Mouse (Mus musculus): ENCODE data around the gene Ccnl2.
A peak's percentile ranks its signal among the peaks of the same experiment; 100 is the strongest.

Gene Ccnl2

DNA sequence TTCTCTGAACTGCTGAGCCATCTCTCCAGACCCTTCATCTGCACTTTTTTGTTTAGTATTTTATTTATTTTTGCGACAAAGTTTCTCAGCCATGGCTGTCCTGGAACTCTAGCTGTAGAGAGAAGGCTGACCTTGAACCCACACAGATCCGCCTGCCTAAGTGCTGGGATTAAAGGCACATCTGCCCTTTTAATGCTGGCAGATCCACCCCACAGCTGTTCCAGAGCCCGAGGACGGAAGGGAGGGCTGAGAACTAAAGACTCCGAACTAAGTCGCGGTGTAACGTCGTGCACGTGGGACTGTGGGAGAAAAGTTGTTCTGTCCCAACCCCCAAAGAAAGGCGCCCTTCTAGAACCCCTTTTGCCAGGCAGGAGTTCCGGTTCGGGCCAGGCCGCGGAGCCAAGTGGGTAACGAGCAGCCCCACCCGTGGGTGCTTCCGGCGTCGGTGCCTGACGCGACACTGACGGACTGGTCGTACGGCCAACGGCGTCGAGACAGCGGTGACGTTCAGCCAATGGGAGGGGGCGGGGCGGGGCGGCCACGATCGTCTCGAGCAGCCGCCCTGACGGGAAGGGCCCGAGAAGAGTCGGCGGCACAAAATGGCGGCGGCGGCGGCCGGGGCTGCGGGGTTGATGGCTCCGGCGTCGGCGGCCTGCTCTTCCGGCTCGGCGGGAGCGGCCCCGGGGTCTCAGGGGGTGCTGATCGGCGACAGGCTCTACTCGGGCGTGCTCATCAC lies at the start of gene Ccnl2:
Ccnl2 (plus strand) TSS at position 561 of the 736 bp plus-strand sequence.
- DNase-seq: peak; percentile 99

DNA sequence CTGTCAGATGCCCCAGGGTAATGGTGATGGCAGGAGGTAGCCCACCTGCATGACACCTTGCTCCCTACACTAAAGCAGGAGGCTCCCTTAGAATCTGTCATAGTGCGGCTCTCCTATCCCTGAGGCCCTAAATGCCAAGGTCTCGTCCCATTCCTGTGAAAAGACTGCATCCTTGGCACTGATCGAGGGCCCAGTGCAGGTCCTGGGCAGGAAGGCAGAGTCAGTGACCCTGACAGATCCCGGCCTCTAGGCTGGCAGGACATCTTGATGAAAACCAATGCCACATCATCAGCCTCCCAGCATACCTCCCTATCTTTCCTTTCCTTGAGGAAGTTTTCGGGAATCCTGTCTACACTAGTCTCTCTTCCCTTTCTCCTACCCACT lies 42.8 kb upstream of the Ccnl2 start:
- DNase-seq: no peak

DNA sequence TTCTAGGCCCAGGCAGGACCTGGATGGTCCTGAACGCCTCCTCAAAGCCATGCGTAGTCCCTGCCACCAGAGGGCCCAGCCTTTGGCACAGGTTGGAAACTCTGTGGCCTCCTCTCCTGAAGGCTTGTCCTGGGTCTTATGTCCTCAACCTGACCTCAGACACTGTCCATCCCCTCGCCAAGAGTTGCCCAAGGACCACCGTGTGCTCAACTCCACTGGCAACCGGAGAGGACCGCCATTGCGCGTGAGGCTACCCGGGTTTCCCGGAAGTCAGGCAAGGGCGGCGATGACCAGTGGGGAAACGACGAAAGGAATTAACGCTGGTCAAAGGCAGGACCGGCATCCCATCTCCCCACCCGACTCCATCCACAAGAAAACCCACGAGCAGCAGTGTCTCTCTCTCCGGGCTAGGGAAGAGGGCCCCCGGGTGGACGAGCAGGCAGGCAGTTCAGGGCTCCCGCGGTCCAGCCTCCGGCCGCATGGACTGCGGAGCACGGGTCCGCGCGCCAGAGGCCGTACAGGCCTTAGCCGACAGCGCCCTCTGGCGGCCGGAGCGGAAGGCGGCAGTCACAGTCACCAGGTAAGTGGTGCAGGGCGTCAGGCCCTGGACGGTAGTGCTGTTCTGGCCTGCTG lies 42.3 kb upstream of the Ccnl2 start:
- peak; percentile 99 for DNase-seq

GRCm38 (mm10) chr4:155770626-155771025 lies 41.7 kb upstream of the Ccnl2 start:
- no peak for DNase-seq

- peak; percentile 84 for DNase-seq
Measured at GRCm38 (mm10) chr4:155771706-155772105, 40.6 kb upstream of the Ccnl2 start.

- DNase-seq: peak; percentile 90
Measured at GRCm38 (mm10) chr4:155772786-155773185, 39.5 kb upstream of the Ccnl2 start.

- peak; percentile 91 for DNase-seq
Measured at GRCm38 (mm10) chr4:155773335-155774078, 38.8 kb upstream of the Ccnl2 start.

- DNase-seq: peak; percentile 99
Measured at GRCm38 (mm10) chr4:155774280-155774754, 38.0 kb upstream of the Ccnl2 start, which contains the start of gene Vwa1. Gene Vwa1 (minus strand): TSS chr4:155774698.

DNA sequence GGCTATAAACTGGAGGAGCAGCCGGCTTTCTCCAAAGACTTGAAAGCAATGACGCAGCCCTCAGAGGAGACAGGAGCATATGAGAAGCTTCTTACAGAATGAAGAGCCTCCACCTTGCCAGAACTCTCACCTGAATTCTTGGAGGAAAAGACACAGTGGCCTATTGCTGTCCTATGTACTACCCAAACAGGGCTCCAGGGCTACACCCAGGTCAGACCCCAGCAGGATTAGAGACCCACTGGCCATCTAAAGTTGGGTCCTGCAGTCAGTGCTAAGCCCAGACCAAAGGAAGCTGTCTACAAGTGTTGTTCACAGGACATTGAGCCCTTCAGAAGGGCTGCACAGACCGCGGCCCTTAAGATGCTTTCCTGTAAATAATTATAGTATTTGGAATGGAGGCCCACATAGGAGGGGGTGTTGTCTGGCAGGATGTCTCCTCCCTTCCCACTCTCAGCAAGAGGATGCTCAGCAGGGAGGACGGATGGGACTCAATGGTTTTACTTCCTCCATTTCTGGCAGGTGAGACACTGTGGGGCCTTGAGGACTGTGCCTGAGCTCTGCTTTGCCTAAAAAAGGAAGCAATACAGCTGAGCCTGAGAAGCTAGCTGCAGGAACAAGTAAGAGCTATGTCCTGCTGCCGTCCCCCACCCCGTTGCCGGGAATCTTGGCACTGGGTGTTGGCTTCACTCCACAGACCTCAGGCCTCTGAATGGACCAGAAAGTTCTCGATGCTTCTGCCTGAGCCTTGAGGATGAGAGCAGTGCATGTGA lies 37.1 kb upstream of the Ccnl2 start:
- peak; percentile 98 for DNase-seq

- DNase-seq: peak; percentile 95
Measured at GRCm38 (mm10) chr4:155775855-155776254, 36.4 kb upstream of the Ccnl2 start.

DNA sequence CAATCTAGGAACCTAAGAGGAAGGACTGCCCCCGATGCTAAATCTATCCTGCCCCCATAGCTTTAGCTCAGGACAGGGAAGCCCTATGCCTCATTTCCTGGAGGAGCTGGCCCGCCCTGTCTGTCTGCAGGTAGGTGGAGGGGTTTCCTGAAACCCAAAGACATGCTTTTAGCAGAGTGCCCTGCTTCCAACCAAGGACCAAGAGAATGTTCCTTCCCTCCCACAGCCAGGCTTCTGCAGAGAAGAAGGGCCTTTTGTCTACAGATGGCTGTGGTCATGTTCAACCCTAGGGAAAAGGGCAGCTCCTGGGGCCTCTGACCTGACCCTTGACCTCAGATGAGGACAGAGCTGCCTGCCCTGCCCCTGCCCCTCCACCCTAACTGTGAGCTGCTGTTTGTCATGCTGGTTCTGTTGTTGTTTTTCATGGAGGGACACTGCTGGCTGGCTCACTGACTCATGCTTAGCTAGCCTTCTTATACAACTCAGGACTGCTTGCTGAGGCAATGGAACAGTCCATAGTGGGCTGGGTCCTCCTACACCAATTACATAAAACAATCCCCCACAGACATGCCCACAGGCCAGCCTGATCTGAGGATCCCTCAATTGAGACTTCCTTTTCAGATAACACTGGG lies 35.5 kb upstream of the Ccnl2 start:
- peak; percentile 97 for DNase-seq

GRCm38 (mm10) chr4:155777816-155778215 lies 34.5 kb upstream of the Ccnl2 start:
- DNase-seq: peak; percentile 91

GRCm38 (mm10) chr4:155779498-155779897 lies 32.8 kb upstream of the Ccnl2 start:
- DNase-seq: no peak

DNA sequence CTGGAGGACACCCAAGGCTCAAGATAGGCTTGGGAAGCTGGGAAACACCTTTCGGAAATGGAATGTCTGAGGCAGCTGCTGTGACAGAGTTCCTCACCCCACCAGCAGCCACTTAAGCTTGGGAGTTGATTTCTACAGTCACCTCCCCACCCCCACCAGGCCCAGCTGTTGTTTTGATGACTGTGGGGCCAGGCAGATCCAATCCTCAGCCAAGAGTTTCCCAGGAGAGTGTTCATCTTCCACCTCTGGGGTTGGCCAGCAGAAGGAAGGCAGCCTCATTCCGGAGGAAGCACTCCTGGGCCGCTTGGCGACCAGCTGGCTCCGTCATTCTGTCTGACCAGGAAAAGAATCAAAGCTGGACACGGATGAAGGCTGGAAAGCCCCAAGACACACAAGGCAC lies 31.4 kb upstream of the Ccnl2 start:
- DNase-seq: peak; percentile 99

GRCm38 (mm10) chr4:155783486-155784080 lies 28.7 kb upstream of the Ccnl2 start:
- peak; percentile 88 for DNase-seq

GRCm38 (mm10) chr4:155784081-155784701 lies 28.1 kb upstream of the Ccnl2 start:
- peak; percentile 98 for DNase-seq

DNA sequence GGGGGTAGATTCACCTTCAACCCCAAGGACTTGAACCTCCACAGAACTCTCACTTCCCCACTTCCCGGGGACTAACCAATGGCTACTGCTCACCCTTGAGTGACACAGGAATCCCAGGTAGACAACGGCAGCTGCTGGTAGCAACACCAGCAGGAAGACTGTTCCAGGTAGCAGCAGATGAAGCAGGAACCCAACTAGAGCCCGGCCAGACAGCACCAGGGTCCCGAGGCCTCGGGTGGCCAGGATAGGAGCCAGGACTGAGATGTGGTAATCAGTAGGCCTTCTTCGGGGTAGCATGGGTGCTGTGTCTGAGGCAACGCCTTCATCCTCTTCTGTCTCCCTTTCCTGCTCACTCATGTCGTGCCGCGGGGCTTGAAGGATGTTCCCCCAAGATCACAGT lies 27.0 kb upstream of the Ccnl2 start:
- DNase-seq: peak; percentile 90

DNA sequence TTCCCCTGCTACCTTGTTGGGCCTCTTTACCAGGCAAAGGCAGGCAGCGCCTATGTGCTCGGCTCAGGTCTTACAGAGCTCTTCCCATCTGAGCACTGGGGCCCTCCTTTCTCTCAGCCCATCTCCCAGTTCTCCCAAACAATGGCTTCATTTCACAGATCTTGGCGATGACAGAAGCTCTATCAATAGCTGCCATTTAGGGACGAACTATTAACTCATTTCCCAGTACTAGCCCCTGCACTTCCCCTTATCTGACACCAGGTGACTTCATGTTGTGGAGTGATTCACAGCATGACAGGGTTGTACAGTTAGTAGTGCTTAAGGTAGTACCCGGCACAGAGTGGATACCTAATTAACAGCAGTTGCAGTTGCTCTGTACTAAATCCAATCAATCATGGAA lies 26.5 kb upstream of the Ccnl2 start, which contains the start of gene Tmem88b:
Tmem88b (minus strand) TSS at position 56 of the 400 bp plus-strand sequence.
- DNase-seq: peak; percentile 79

DNA sequence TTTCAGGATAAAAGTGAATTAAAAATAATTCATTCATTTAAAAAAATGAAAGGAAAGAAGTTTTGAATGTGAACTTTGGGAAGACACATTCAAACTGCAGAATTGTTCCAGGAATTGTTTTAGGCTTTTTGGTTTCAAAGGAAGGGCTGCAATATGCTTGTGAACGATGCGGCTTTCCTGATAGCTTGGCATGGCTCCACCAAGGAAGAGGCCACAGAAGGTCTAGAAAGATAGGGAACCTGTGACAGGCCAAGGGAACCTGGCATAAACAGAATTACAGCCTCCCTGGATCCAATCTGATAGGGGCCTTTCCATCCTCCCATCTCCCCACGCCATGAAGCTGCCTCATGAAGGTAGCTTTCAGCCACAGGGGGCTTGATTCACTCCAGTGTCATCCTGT lies 24.0 kb upstream of the Ccnl2 start:
- DNase-seq: peak; percentile 83

GRCm38 (mm10) chr4:155788833-155789232 lies 23.5 kb upstream of the Ccnl2 start:
- peak; percentile 87 for DNase-seq

DNA sequence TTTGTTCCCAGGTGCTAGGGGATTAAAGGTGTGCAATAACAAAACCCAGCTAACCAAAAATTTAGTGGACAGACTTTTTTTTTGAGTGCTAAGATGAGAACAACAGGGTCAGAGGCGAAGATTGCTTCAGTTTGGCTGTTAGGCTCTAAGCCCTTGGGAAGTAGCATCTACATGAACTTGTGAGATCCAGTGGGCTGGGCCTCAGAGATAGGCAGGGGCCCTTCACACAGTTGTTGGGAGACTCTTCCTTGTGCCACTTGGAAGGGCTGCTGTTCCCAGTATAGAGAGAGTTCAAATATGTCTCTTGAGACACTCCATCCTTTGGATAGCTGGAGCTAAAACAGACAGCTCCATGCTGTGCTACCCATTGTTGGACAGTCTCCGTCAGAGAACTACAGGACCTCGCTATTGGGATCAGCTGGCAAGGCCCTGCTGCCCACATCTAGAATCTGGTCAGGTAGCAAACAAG lies 22.2 kb upstream of the Ccnl2 start, which contains the start of gene Ankrd65:
Ankrd65 (plus strand) TSS at position 419 of the 469 bp plus-strand sequence.
- DNase-seq: peak; percentile 81

Measured in heart, adult 11 months (tissue).